Mouse (Mus musculus) ovary, adult 18-20 months (tissue): ENCODE data around the gene Mbnl3.

Experiments
- DNase-seq: peaks from one replicate; pipeline ENCODE4 v3.0.0; 2022; ENCODE audit warnings: low spot score, mixed read lengths

Gene Mbnl3

GRCm38 (mm10) chrX:51206432-51206831 is at the start of gene Mbnl3:
Gene Mbnl3 (minus strand): TSS chrX:51206532.
- DNase-seq = no peak

- no peak for DNase-seq
Observed at GRCm38 (mm10) chrX:51205548-51206324, 596 bp downstream of the Mbnl3 start.

GRCm38 (mm10) chrX:51204626-51205547 is 1.4 kb downstream of the Mbnl3 start:
- peak; percentile 17 for DNase-seq

- DNase-seq = no peak
Observed at GRCm38 (mm10) chrX:51197012-51197411, 9.3 kb downstream of the Mbnl3 start.

- DNase-seq = no peak
Observed at GRCm38 (mm10) chrX:51171914-51172313, 34.4 kb downstream of the Mbnl3 start.

- DNase-seq = peak; percentile 3
Observed at GRCm38 (mm10) chrX:51171413-51171812, 34.9 kb downstream of the Mbnl3 start.

GRCm38 (mm10) chrX:51170404-51170803 is 35.9 kb downstream of the Mbnl3 start:
- no peak for DNase-seq

- DNase-seq = no peak
Observed at GRCm38 (mm10) chrX:51169476-51170045, 36.8 kb downstream of the Mbnl3 start.

GRCm38 (mm10) chrX:51167976-51168375 is 38.4 kb downstream of the Mbnl3 start:
- no peak for DNase-seq

GRCm38 (mm10) chrX:51164766-51165165 is 41.6 kb downstream of the Mbnl3 start:
- DNase-seq = no peak

- DNase-seq = no peak
Observed at GRCm38 (mm10) chrX:51148436-51148835, 57.9 kb downstream of the Mbnl3 start.

GRCm38 (mm10) chrX:51146351-51146750 is 60.0 kb downstream of the Mbnl3 start:
- no peak for DNase-seq

GRCm38 (mm10) chrX:51140055-51140454 is 66.3 kb downstream of the Mbnl3 start:
- no peak for DNase-seq

- no peak for DNase-seq
Observed at GRCm38 (mm10) chrX:51131325-51131724, 75.0 kb downstream of the Mbnl3 start.

- no peak for DNase-seq
Observed at GRCm38 (mm10) chrX:51102748-51103147, 103.6 kb downstream of the Mbnl3 start.

GRCm38 (mm10) chrX:51084972-51085371 is 121.4 kb downstream of the Mbnl3 start:
- no peak for DNase-seq

- DNase-seq = no peak
Observed at GRCm38 (mm10) chrX:51084211-51084610, 122.1 kb downstream of the Mbnl3 start.

GRCm38 (mm10) chrX:51076744-51077143 is 129.6 kb downstream of the Mbnl3 start:
- no peak for DNase-seq
